20 mouse cellular contexts compared by ENCODE assay signal in the genomic region with DNA sequence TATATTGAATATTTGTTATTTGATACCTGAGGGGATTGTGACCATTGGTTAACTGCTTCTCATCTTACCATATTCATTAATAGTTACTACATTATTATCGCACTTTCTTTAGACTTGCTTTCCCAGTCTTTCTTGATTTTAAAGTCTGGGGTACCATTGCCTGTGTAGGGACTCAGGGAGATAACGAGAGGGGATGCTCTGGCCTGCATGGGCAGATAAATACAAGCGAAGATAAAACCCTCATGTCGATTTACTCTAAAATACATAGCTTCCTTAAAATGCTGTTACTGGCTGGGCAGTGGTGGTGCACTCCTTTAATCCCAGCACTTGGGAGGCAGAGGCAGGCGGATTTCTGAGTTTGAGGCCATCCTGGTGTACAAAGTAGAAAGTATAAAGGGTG. TPM values are rescaled to one million over a fixed set of nuclear protein-coding genes. Genes with fewer than 3 reads are reported as not detected.
A peak's percentile ranks its signal among the peaks of the same experiment; 100 is the strongest.
DNase-seq lines count a peak whose midpoint lies in the region; ATAC-seq and TF ChIP-seq lines count a peak whose summit lies in the region.
"Had no signal": no experiment of that assay in that cellular context is flagged by ENCODE, and none has a peak within 500 bp of the region (broad histone marks: within the 10 kb centered on the region; RNA-seq: fewer than 3 reads in every experiment).

No protein-coding gene starts in this region.

- H3K27ac ChIP-seq in liver, embryonic 13.5 days = peak overlapping the region; percentile 68; the same call in 1 of the 2 replicates
- H3K27ac ChIP-seq in liver, postnatal 0 days (ENCODE audit: low read depth) = no peak overlapping the region
- H3K27ac ChIP-seq: embryonic facial prominence, embryonic 15.5 days; forebrain, embryonic 15.5 days; heart, embryonic 13.5 days; hindbrain, embryonic 15.5 days had no signal

- H3K9me3 ChIP-seq in liver, embryonic 13.5 days (replicated peaks) = no peaks in the 10 kb centered on the region
- H3K9me3 ChIP-seq in liver, postnatal 0 days (ENCODE audit: low read length) = no peaks in the 10 kb centered on the region
- H3K9me3 ChIP-seq: embryonic facial prominence, embryonic 15.5 days; forebrain, embryonic 15.5 days; heart, embryonic 13.5 days; hindbrain, embryonic 15.5 days had no signal

- ATAC-seq in liver, embryonic 13.5 days (ENCODE audit: low read depth) = peak; percentile 90
- ATAC-seq in liver, postnatal 0 days = no peak
- ATAC-seq: CD4-positive, CD25-positive, alpha-beta regulatory T cell, adult 4 months; forebrain, embryonic 15.5 days had no signal

- H3K36me3 ChIP-seq in liver, embryonic 13.5 days = peaks cover 24% of the 10 kb centered on the region
- peaks cover under 1% of the 10 kb centered on the region; the same call in 1 of the 2 replicates for H3K36me3 ChIP-seq in liver, postnatal 0 days (replicated peaks; ENCODE audit: insufficient read depth, low read length)
- H3K36me3 ChIP-seq: forebrain, embryonic 15.5 days had no signal

- no peak for TF ChIP-seq CTCF in liver, postnatal 0 days (IDR thresholded peaks at IDR 0.05; ENCODE audit: low read depth)

- peak; percentile 83 for TF ChIP-seq EP300 in liver, postnatal 0 days (IDR thresholded peaks at IDR 0.05; ENCODE audit: low read depth)

- no peaks in the 10 kb centered on the region for H3K27me3 ChIP-seq in liver, embryonic 13.5 days
- no peaks in the 10 kb centered on the region for H3K27me3 ChIP-seq in liver, postnatal 0 days (ENCODE audit: insufficient read depth, low read length)
- H3K27me3 ChIP-seq: embryonic facial prominence, embryonic 15.5 days; forebrain, embryonic 15.5 days; heart, embryonic 13.5 days; hindbrain, embryonic 15.5 days had no signal

- peak overlapping the region; percentile 8; the same call in 1 of the 2 replicates for H3K9ac ChIP-seq in liver, embryonic 13.5 days
- no peak overlapping the region for H3K9ac ChIP-seq in liver, postnatal 0 days (replicated peaks)
- H3K9ac ChIP-seq: embryonic facial prominence, embryonic 15.5 days; forebrain, embryonic 15.5 days; heart, embryonic 13.5 days; hindbrain, embryonic 15.5 days had no signal

- H3K4me2 ChIP-seq in liver, embryonic 13.5 days = peak overlapping the region; percentile 37
- H3K4me2 ChIP-seq in liver, postnatal 0 days (ENCODE audit: low read depth, low read length) = peak overlapping the region; percentile 36; the same call in 1 of the 2 replicates
- H3K4me2 ChIP-seq: embryonic facial prominence, embryonic 15.5 days; forebrain, embryonic 15.5 days; heart, embryonic 13.5 days; hindbrain, embryonic 15.5 days had no signal

- peaks cover 70% of the 10 kb centered on the region for H3K4me1 ChIP-seq in liver, embryonic 13.5 days (replicated peaks)
- peaks cover 22% of the 10 kb centered on the region; the same call in 1 of the 2 replicates for H3K4me1 ChIP-seq in liver, postnatal 0 days (ENCODE audit: insufficient read depth)
- H3K4me1 ChIP-seq: embryonic facial prominence, embryonic 15.5 days; forebrain, embryonic 15.5 days; heart, embryonic 13.5 days; hindbrain, embryonic 15.5 days had no signal

- H3K4me3 ChIP-seq in liver, embryonic 13.5 days (replicated peaks) = no peak overlapping the region
- no peak overlapping the region for H3K4me3 ChIP-seq in liver, postnatal 0 days (ENCODE audit: low read depth, low read length)
- H3K4me3 ChIP-seq: embryonic facial prominence, embryonic 15.5 days; erythroblast, embryonic 14.5 days; forebrain, embryonic 15.5 days; heart, embryonic 13.5 days; hindbrain, embryonic 15.5 days had no signal

- peak; percentile 65 for DNase-seq in liver
- peak; percentile 53 for DNase-seq in liver, embryonic 13.5 days
- no peak for DNase-seq in liver, postnatal 0 days
- no peak for DNase-seq in B cell, adult 2 months
- no peak for DNase-seq in testis, postnatal 10 days (ENCODE audit: low spot score)
- DNase-seq in cerebellum, adult 11-12 months = no peak
- DNase-seq: cerebellum, postnatal 10 days; embryo, embryonic 11 days; gastrocnemius, postnatal 36 days; heart, adult 11 months; heart, postnatal 36 days had no signal

- WGBS in liver, embryonic 13.5 days (ENCODE audit: insufficient replicate concordance) = 22% methylated on average over 5 of the region's 5 CpGs
- 58% methylated on average over 5 of the region's 5 CpGs for WGBS in liver, postnatal 0 days (ENCODE audit: insufficient replicate concordance)

RNA-seq across cellular contexts. Expression of a gene that starts 23.1 kb away (rescaled TPM):
- polyA plus RNA-seq in liver, embryonic 13.5 days (2015; fragmentation: Nextera tagmentation; extraction: Ambion mirVana) = 6.5 and 7.2 TPM in 2 replicates
- 3.2 and 3.4 TPM in 2 replicates for polyA plus RNA-seq in liver, postnatal 0 days (2015; fragmentation: Nextera tagmentation; extraction: Ambion mirVana)

RNA-seq across cellular contexts. Expression of a gene that starts 31.2 kb away (rescaled TPM):
- 3.4 and 4.2 TPM in 2 replicates for polyA plus RNA-seq in liver, embryonic 13.5 days (2015; fragmentation: Nextera tagmentation; extraction: Ambion mirVana)
- polyA plus RNA-seq in liver, postnatal 0 days (2015; fragmentation: Nextera tagmentation; extraction: Ambion mirVana) = 0.09 and 0.89 TPM in 2 replicates
- polyA plus RNA-seq: CD4-positive, CD25-positive, alpha-beta regulatory T cell, adult 4 months; embryonic facial prominence, embryonic 11.5 days; heart, postnatal 0 days; hindbrain, embryonic 11.5 days had no signal

Comparison
In these comparisons a context has a peak if more than half of its experiments do, and no peak if none do; other contexts are left out.
1. DNase-seq: peak in liver (single experiment) and liver, embryonic 13.5 days (single experiment); none in liver, postnatal 0 days (single experiment), B cell, adult 2 months (0 of 2), testis, postnatal 10 days (single experiment) and cerebellum, adult 11-12 months (single experiment).